Mouse (Mus musculus): ENCODE results near the gene Plcb1. TPM values are rescaled to one million over a fixed set of nuclear protein-coding genes. Genes with fewer than 3 reads are reported as not detected.

Gene Plcb1
- total RNA-seq, 2 experiments from 2014 or later = 2.9 to 3.1 TPM

DNA sequence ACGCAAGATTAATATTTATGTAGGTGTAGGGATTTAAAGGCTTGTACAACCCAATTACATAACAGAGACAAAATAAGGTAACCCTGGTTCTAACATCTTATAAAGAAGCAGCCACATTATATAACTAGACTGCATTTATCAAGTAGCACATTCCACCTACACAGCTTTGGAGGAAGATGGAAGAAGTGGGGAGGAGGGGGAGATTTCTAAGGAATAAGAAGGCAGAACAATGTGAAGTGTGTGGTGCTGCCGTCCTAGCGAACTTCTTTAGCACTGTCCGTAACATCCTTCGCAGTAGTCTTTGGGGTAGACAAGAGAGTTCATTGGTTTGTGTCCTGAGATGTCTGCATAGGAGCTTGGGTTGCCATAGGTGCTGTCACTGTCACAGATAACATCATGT, 111.2 kb downstream of the Plcb1 start:
- no peak for DNase-seq
- intact Hi-C loops (cut with DNase I; ENCODE audit: low total_unique reads) = no loop called here

- intact Hi-C loops (cut with DNase I; ENCODE audit: low total_unique reads) = no loop called here
- DNase-seq = no peak
These were observed 115.7 kb downstream of the Plcb1 start for GRCm38 (mm10) chr2:134901521-134901920.

DNA sequence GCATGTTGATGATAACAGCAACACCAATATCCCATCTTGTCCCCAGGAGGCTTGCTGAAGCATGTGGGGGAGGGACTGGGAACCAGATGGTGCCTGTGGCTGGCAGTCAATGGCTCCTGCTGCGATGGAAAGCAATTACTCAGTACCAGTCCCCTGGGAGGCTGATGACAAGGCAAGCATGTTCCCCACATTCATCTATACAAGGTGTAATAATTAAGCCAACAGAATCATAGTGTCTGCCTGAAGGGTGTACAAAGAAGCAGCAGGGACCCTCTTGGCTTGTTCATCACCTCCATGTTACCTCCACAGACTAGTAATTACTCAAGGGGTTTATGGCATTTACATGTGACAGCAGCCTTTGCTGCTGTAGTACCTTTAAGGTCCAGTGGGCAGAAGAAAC, 125.0 kb downstream of the Plcb1 start:
- intact Hi-C loops (cut with DNase I; ENCODE audit: low total_unique reads) = no loop called here

DNA sequence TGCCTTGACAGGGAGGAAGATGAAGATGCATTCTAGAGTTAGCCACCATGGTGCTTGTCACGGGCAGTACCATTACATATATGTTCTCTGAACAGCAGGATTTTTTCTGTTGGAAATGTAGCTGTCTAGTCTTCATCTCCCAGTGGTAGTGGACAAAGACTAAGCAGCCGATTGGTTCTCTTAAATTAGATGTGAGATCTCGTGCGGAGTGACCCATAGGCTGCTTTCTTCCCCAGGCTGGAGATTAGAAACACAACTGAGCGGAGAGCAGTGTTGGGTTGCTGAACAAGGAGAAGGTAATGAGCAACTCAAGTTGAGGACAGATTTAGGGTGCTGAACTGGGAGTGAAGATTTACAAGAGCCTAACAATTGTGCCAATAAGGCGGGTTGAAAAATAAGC, 125.5 kb downstream of the Plcb1 start:
- no peak for DNase-seq
- intact Hi-C loops (cut with DNase I; ENCODE audit: low total_unique reads) = no loop called here

More for the DNA sequence above, 125.0 kb downstream of the Plcb1 start:
- DNase-seq = no peak

- DNase-seq = no peak
- intact Hi-C loops (cut with DNase I; ENCODE audit: low total_unique reads) = no loop called here
These were observed 126.7 kb downstream of the Plcb1 start for GRCm38 (mm10) chr2:134912616-134913015.

DNA sequence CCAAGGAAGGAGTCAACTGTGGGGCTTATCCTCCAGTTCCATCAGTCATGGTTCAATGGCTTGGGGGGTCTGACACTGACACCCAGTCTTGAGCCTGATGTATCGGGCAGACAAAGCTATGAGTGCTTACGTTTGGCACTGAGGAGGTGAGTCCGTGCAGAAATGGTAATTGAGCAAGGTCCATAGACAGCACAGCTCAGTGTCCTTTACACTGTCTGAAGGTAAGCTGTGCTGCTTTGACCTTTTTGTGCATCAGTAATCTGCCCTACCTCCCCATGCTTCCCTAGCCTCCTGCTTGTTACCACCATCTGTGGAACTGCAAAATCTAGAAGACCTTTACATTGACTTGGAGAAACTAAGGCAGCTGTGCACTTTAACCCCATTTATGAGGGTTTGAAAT, 127.7 kb downstream of the Plcb1 start:
- no peak for DNase-seq
- intact Hi-C loops (cut with DNase I; ENCODE audit: low total_unique reads) = no loop called here

GRCm38 (mm10) chr2:134914091-134914550, 128.3 kb downstream of the Plcb1 start:
- no peak for DNase-seq
- intact Hi-C loops (cut with DNase I; ENCODE audit: low total_unique reads) = no loop called here

GRCm38 (mm10) chr2:134915035-134915434, 129.2 kb downstream of the Plcb1 start:
- DNase-seq = no peak
- intact Hi-C loops (cut with DNase I; ENCODE audit: low total_unique reads) = no loop called here

DNA sequence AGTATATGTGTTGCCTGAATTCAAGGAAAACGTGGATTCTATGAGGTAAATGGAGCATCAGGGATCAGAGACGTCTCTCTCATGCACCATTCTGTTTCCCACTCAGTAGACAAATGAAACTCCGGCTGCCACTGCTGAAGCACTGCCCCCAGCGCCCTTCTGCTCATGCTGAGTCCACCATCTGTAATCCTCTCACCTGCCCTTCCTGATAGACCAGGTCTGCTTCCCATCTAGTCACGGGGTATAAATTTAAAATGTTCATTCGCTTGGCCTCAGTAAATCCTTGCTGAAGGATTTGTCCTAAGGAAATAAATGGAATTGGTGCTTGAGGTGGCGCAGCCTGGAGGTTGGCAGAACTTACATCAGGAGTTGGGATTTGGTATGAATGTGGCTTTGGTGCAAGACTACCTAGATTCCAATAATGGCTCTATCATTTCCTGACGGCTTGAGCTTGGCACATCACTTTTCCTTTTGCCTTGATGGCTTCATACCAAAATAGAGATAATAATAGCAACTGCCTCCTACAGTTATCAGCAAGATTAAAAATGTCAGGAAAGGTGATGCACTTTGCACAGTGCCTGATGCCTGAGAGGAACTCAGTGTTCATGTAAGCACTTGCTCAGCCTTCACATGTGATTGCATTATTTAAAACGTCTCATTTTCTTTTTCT, 134.9 kb downstream of the Plcb1 start:
- no peak for DNase-seq
- intact Hi-C loops (cut with DNase I; ENCODE audit: low total_unique reads) = no loop called here

DNA sequence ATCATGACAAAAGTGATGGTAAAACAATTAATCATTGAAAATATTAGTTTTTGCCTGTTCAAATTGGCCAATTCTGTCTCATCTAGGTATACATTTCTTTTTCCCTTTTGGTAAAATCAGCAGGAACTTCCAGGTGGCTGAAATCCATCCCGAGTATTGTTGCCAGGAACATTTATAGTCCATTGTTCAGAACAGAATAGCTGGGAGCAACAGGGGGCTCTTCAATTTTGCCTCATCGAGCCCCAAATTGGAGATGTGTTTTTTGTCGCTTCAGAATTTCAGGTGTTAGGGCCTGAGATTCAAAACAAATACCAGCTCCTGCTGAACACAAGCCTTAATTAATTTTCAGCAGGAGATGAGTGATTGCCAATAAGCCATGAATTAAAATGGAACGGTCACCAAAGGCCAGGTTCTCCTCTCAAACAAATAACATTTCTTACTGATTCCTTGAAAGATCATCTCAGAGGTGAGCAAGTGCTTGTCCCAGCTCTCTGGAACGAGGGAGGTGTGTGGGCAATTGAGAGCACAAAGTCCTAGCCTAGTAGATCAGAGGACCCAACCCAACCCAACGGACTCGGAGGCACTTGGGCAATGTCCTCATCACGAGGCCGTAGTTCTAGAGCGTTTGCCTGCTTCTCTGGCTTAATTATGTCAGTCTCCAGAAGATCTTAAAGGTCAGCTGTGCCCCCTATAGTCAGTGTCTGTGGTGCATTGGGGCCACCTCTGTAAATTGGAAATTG, 136.9 kb downstream of the Plcb1 start:
- intact Hi-C loops (cut with DNase I; ENCODE audit: low total_unique reads) = no loop called here
- no peak for DNase-seq

- intact Hi-C loops (cut with DNase I; ENCODE audit: low total_unique reads) = no loop called here
These were observed 138.3 kb downstream of the Plcb1 start for GRCm38 (mm10) chr2:134924143-134924655.

GRCm38 (mm10) chr2:134926266-134926665, 140.4 kb downstream of the Plcb1 start:
- no peak for DNase-seq
- intact Hi-C loops (cut with DNase I; ENCODE audit: low total_unique reads) = no loop called here

More at GRCm38 (mm10) chr2:134924143-134924655, 138.3 kb downstream of the Plcb1 start:
- no peak for DNase-seq

DNA sequence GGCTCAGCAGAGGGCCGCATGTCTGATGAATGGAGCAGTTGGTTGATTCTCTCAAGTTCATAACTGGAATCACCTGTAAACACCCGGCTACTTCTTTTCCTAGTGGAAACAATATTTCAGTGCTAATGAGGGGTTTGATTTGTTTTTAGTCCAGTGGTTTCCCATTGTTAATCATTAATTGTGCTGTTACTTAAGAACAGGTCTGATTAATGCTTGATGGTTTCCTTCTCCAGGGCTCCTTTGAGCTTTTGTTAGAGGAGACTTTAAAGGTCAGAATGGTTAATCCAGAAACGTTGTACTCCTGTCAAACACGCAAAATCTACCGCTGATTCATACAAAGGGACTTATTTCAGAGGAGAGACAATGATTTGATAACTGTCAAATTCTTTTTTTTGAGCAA, 141.2 kb downstream of the Plcb1 start:
- intact Hi-C loops (cut with DNase I; ENCODE audit: low total_unique reads) = no loop called here
- no peak for DNase-seq

GRCm38 (mm10) chr2:134929452-134929851, 143.6 kb downstream of the Plcb1 start:
- DNase-seq = no peak
- intact Hi-C loops (cut with DNase I; ENCODE audit: low total_unique reads) = no loop called here

DNA sequence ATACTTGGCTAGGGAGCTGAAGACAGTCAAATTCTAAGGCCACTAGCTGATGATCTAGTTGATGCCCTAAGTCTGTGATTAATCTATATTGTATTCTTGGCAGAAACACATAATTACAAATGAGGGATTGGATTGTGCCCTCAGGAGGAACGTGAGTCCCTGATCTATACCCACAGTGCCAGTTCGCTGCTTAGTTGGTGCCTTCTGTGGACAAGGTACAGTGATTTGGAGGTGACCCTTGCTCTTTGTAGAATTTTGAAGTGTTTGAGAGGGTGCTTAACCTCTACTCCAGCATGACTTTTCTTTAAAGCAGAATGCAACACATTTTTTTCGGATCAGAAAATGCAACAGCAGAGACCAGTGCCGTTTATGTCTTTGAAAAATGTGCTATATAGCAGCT, 145.1 kb downstream of the Plcb1 start:
- DNase-seq = no peak
- intact Hi-C loops (cut with DNase I; ENCODE audit: low total_unique reads) = no loop called here

GRCm38 (mm10) chr2:134931756-134932421, 146.0 kb downstream of the Plcb1 start:
- no peak for DNase-seq
- intact Hi-C loops (cut with DNase I; ENCODE audit: low total_unique reads) = no loop called here

- intact Hi-C loops (cut with DNase I; ENCODE audit: low total_unique reads) = no loop called here
These were observed 149.6 kb downstream of the Plcb1 start for GRCm38 (mm10) chr2:134935469-134935868.

DNA sequence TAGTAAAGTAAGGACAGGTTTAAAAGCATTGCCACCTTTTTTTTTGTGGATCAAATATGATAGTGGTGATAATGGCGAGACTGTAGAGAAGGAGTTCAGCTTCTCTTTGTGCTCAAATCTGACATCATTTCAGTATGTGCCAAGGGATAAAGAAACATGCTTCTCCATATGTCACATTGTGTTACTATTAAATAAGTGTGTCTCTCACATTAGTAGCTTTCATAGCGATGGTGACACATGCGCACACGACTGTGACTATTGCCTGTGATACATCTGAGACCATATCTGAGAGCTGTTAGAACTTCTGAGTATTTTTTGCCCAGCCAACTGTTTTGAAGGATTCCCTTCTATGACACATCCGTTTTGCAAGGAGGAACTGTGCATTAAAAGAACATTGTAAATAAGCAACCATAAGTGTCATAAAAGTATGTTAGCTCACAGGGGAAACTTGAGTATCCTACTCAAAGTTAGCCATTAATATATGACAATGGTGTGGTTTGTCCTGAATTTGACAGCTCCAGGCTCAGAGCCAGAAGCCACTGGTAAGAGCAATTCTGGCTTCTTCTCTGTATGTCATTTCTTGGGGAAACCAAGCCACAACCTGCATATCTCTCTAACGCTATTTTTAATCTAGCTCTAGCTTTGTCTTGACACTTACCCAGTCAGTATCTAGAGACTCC, 150.2 kb downstream of the Plcb1 start:
- DNase-seq = no peak
- intact Hi-C loops (cut with DNase I; ENCODE audit: low total_unique reads) = no loop called here

More at GRCm38 (mm10) chr2:134935469-134935868, 149.6 kb downstream of the Plcb1 start:
- no peak for DNase-seq

DNA sequence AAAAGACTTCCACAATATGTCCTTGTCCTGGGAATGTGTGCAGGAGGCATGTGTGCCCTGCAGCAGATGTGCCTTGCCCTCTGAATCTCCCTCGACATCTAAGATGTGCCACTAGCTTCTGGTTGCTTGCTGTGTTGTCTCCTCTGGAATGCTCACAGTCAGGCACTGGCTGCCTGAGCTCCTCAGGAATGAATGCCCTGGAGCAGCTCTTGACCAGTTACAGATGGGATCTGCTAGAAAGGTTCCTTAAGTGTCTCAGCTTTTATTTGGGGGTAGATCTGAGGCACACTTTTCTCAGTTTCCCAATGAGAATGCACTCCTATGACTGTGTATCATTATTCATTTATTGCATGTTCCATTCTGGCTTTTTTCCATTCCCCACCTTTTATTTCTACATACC, 151.8 kb downstream of the Plcb1 start:
- intact Hi-C loops (cut with DNase I; ENCODE audit: low total_unique reads) = no loop called here
- DNase-seq = no peak

GRCm38 (mm10) chr2:134942039-134942438, 156.2 kb downstream of the Plcb1 start:
- DNase-seq = no peak
- intact Hi-C loops (cut with DNase I; ENCODE audit: low total_unique reads) = no loop called here
